Mouse (Mus musculus) myocyte (in vitro differentiated cells): Measurements from ENCODE around the gene Maz.

ENCODE experiments used
- MAX ChIP-seq: IDR thresholded peaks from one replicate; pipeline ENCODE4 v1.6.1; 2011; ENCODE audit warnings: low read depth, mild to moderate bottlenecking, control low read depth
- POLR2A ChIP-seq: IDR thresholded peaks from one replicate; pipeline ENCODE4 v1.6.1; 2011; ENCODE audit warnings: low read depth, mild to moderate bottlenecking, control low read depth, moderate library complexity; ENCODE audit not compliant: insufficient read length
- POLR2AphosphoS2 ChIP-seq: IDR thresholded peaks from one replicate; pipeline ENCODE4 v1.6.1; 2011; ENCODE audit warnings: low read depth, control low read depth; ENCODE audit not compliant: insufficient read length
- TCF3 ChIP-seq: IDR thresholded peaks from one replicate; pipeline ENCODE4 v1.6.1; 2011; ENCODE audit warnings: low read depth, control low read depth; ENCODE audit not compliant: insufficient read length
- USF1 ChIP-seq: IDR thresholded peaks from one replicate; pipeline ENCODE4 v1.6.1; 2011; ENCODE audit warnings: low read depth, mild to moderate bottlenecking, control low read depth, moderate library complexity

- TF ChIP-seq POLR2A (peak; percentile 33), TCF3 (no peak), POLR2AphosphoS2 (peak; percentile 22), MAX (no peak), USF1 (no peak)
Observed at GRCm38 (mm10) chr7:127023272-127023691, 3.6 kb downstream of the Maz start.
